Mouse (Mus musculus) limb, embryonic 14.5 days (tissue): Measurements from ENCODE around the gene Gm37240. TPM values are rescaled to one million over a fixed set of nuclear protein-coding genes. Genes with fewer than 3 reads are reported as not detected.

Experiments
- ATAC-seq: fragments of 200-750 bp; cut with Nextera tagmentation; 2 replicates; pipeline ENCODE4 v1.8.0; 2017; ENCODE audit warnings: low read depth, moderate number of reproducible peaks, moderate TSS enrichment; ENCODE audit not compliant: low FRiP score
- DNase-seq: peaks from one replicate; pipeline ENCODE4 v3.0.0-alpha.2; 2015; ENCODE audit warnings: low spot score
- H3K27ac ChIP-seq: fragments of 300-500 bp; sonication (generic); replicated peaks from 2 replicates; pipeline ENCODE4 v1.5.1; 2014; ENCODE audit warnings: low read depth, mild to moderate bottlenecking, low read length, moderate library complexity, mixed read lengths
- H3K27me3 ChIP-seq: fragments of 300-500 bp; sonication (generic); 2 replicates; pipeline ENCODE4 v1.6.1; 2014; ENCODE audit warnings: low read length, mixed read lengths; ENCODE audit not compliant: control insufficient read depth, insufficient read depth
- H3K36me3 ChIP-seq: fragments of 300-500 bp; sonication (generic); 2 replicates; pipeline ENCODE4 v1.6.1; 2014; ENCODE audit warnings: mild to moderate bottlenecking, low read length, moderate library complexity, mixed read lengths; ENCODE audit not compliant: control insufficient read depth, insufficient read depth
- H3K4me1 ChIP-seq: fragments of 300-500 bp; sonication (generic); 2 replicates; pipeline ENCODE4 v1.6.1; 2014; ENCODE audit warnings: antibody characterized with exemption, low read length, mixed read lengths; ENCODE audit not compliant: control insufficient read depth, insufficient read depth
- H3K4me2 ChIP-seq: fragments of 300-500 bp; sonication (generic); replicated peaks from 2 replicates; pipeline ENCODE4 v1.6.1; 2014; ENCODE audit warnings: low read depth, mild to moderate bottlenecking, low read length, moderate library complexity; ENCODE audit not compliant: severe bottlenecking
- H3K4me3 ChIP-seq: fragments of 300-500 bp; sonication (generic); replicated peaks from 2 replicates; pipeline ENCODE4 v1.5.1; 2014; ENCODE audit warnings: low read length
- H3K9ac ChIP-seq: fragments of 300-500 bp; sonication (generic); 2 replicates; pipeline ENCODE4 v1.6.1; 2014; ENCODE audit warnings: mild to moderate bottlenecking, low read depth, low read length, moderate library complexity; ENCODE audit not compliant: severe bottlenecking
- H3K9me3 ChIP-seq: fragments of 300-500 bp; sonication (generic); 2 replicates; pipeline ENCODE4 v1.6.1; 2016; ENCODE audit warnings: low read length; ENCODE audit not compliant: control insufficient read depth
- POLR2A ChIP-seq: fragments of 200-500 bp; IDR thresholded peaks from 2 replicates; pipeline ENCODE4 v1.8.0; 2012; ENCODE audit warnings: inconsistent platforms, mild to moderate bottlenecking, moderate library complexity, borderline replicate concordance; ENCODE audit not compliant: insufficient read depth, insufficient read length; ENCODE audit errors: extremely low read depth
- WGBS: fragments of 180-500 bp; shearing (Covaris S2); extraction: QIAGEN DNeasy Blood & Tissue Kit; methylation state at CpG from one replicate; pipeline ENCODE4 v1.1.7; 2014; 5-methylcytosine and 5-hydroxymethylcytosine counted together
- polyA plus RNA-seq, 2 experiments: library from polyadenylated mRNA; depleted of rRNA in 1 of 2; stranded (reverse) in 1 of 2; unstranded in 1 of 2; fragments of >200 nt; fragmentation: Nextera tagmentation in 1 of 2; extraction: Ambion mirVana in 1 of 2; gene quantifications; 2 replicates each; pipeline versions ENCODE4 v1.2.1 to v1.2.3; 2012 to 2014

Gene Gm37240
- polyA plus RNA-seq, 2 experiments: 2.0 to 13.4 TPM

GRCm38 (mm10) chr3:85863996-85864395, 23.3 kb downstream of the Gm37240 start:
- DNase-seq (no peak), ATAC-seq (no peak)
- WGBS: 21% methylated on average over 3 of the region's 3 CpGs
- Histone ChIP-seq H3K36me3 (no peaks in the 10 kb centered on the region), H3K4me1 (0 out of 2 replicates have a peak, but pooled peaks cover under 1% of the 10 kb centered on the region), H3K27me3 (no peaks in the 10 kb centered on the region), H3K9me3 (0 out of 2 replicates have a peak, but pooled peaks cover 2% of the 10 kb centered on the region), H3K9ac (no peak overlapping the region), H3K4me3 (no peak overlapping the region), H3K27ac (no peak overlapping the region), H3K4me2 (no peak overlapping the region)
- TF ChIP-seq POLR2A: no peak

GRCm38 (mm10) chr3:85862886-85863285, 24.4 kb downstream of the Gm37240 start:
- no peaks in the 10 kb centered on the region for H3K36me3 ChIP-seq
- WGBS: 79% methylated on average over 2 of the region's 2 CpGs
- no peak overlapping the region for H3K27ac ChIP-seq
- peaks cover 4% of the 10 kb centered on the region; the same call in 1 of the 2 replicates for H3K4me1 ChIP-seq
- no peak for TF ChIP-seq POLR2A
- H3K27me3 ChIP-seq: no peaks in the 10 kb centered on the region
- no peak overlapping the region for H3K4me2 ChIP-seq
- no peak overlapping the region for H3K9ac ChIP-seq
- H3K4me3 ChIP-seq: no peak overlapping the region
- DNase-seq: no peak
- H3K9me3 ChIP-seq: no peaks in the 10 kb centered on the region
- no peak for ATAC-seq

GRCm38 (mm10) chr3:85860996-85861395, 26.3 kb downstream of the Gm37240 start:
- H3K4me3 ChIP-seq: no peak overlapping the region

GRCm38 (mm10) chr3:85859311-85859710, 28.0 kb downstream of the Gm37240 start:
- no peak for TF ChIP-seq POLR2A
- H3K9me3 ChIP-seq: no peaks in the 10 kb centered on the region
- no peak overlapping the region for H3K4me3 ChIP-seq
- H3K36me3 ChIP-seq: no peaks in the 10 kb centered on the region
- 87% methylated on average over 6 of the region's 6 CpGs for WGBS
- no peak overlapping the region for H3K9ac ChIP-seq
- peaks cover 4% of the 10 kb centered on the region; the same call in 1 of the 2 replicates for H3K4me1 ChIP-seq
- no peak overlapping the region for H3K27ac ChIP-seq
- no peaks in the 10 kb centered on the region for H3K27me3 ChIP-seq
- DNase-seq (no peak), ATAC-seq (no peak)
- no peak overlapping the region for H3K4me2 ChIP-seq

More at GRCm38 (mm10) chr3:85860996-85861395, 26.3 kb downstream of the Gm37240 start:
- no peak overlapping the region for H3K4me2 ChIP-seq
- 84% methylated on average over 5 of the region's 5 CpGs for WGBS
- no peaks in the 10 kb centered on the region for H3K36me3 ChIP-seq
- H3K27me3 ChIP-seq: no peaks in the 10 kb centered on the region
- H3K9me3 ChIP-seq: no peaks in the 10 kb centered on the region
- no peak overlapping the region for H3K27ac ChIP-seq
- ATAC-seq: no peak
- peaks cover 4% of the 10 kb centered on the region; the same call in 1 of the 2 replicates for H3K4me1 ChIP-seq
- TF ChIP-seq POLR2A: no peak
- H3K9ac ChIP-seq: no peak overlapping the region
- no peak for DNase-seq

GRCm38 (mm10) chr3:85858140-85859135, 28.9 kb downstream of the Gm37240 start:
- H3K27me3 ChIP-seq: no peaks in the 10 kb centered on the region
- H3K9me3 ChIP-seq: no peaks in the 10 kb centered on the region
- no peaks in the 10 kb centered on the region for H3K36me3 ChIP-seq
- no peak for TF ChIP-seq POLR2A
- 59% methylated on average over 11 of the region's 11 CpGs for WGBS
- H3K9ac ChIP-seq: no peak overlapping the region
- no peak overlapping the region for H3K4me2 ChIP-seq
- DNase-seq (no peak), ATAC-seq (no peak)
- H3K27ac ChIP-seq: no peak overlapping the region
- no peak overlapping the region for H3K4me3 ChIP-seq
- peaks cover 4% of the 10 kb centered on the region; the same call in 1 of the 2 replicates for H3K4me1 ChIP-seq
